Mouse (Mus musculus) midbrain, postnatal 0 days (tissue): ENCODE results near the gene Raver1. TPM values are rescaled to one million over a fixed set of nuclear protein-coding genes. Genes with fewer than 3 reads are reported as not detected.

Experiments
- ATAC-seq: fragments of 200-750 bp; cut with Nextera tagmentation; 2 replicates; pipeline ENCODE4 v1.8.0; 2017; ENCODE audit warnings: moderate number of reproducible peaks, mild to moderate bottlenecking, moderate TSS enrichment, moderate library complexity; ENCODE audit not compliant: low FRiP score
- DNase-seq: peaks from one replicate; pipeline ENCODE4 v3.0.0-alpha.2; 2015; ENCODE audit warnings: low spot score
- H3K27ac ChIP-seq: fragments of 300-500 bp; sonication (generic); 2 replicates; pipeline ENCODE4 v1.5.1; 2014; ENCODE audit warnings: low read depth, mild to moderate bottlenecking, low read length, mixed read lengths
- H3K27me3 ChIP-seq: fragments of 300-500 bp; sonication (generic); 2 replicates; pipeline ENCODE4 v1.6.1; 2014; ENCODE audit warnings: low read length, control low read depth, mixed read lengths; ENCODE audit not compliant: insufficient read depth
- H3K36me3 ChIP-seq: fragments of 300-500 bp; sonication (generic); 2 replicates; pipeline ENCODE4 v1.6.1; 2014; ENCODE audit warnings: low read length, control low read depth, mixed read lengths; ENCODE audit not compliant: insufficient read depth
- H3K4me1 ChIP-seq: fragments of 300-500 bp; sonication (generic); 2 replicates; pipeline ENCODE4 v1.6.1; 2014; ENCODE audit warnings: mild to moderate bottlenecking, control low read depth, antibody characterized with exemption, low read length, mixed read lengths; ENCODE audit not compliant: insufficient read depth
- H3K4me2 ChIP-seq: fragments of 300-500 bp; sonication (generic); 2 replicates; pipeline ENCODE4 v1.6.1; 2014; ENCODE audit warnings: low read depth, mild to moderate bottlenecking, low read length, mixed read lengths; ENCODE audit not compliant: poor library complexity, severe bottlenecking
- H3K4me3 ChIP-seq: fragments of 300-500 bp; sonication (generic); 2 replicates; pipeline ENCODE4 v1.5.1; 2014; ENCODE audit warnings: low read depth, mild to moderate bottlenecking, low read length, moderate library complexity
- H3K9ac ChIP-seq: fragments of 300-500 bp; sonication (generic); replicated peaks from 2 replicates; pipeline ENCODE4 v1.6.1; 2014; ENCODE audit warnings: mild to moderate bottlenecking, low read length, moderate library complexity, mixed read lengths; ENCODE audit not compliant: poor library complexity, severe bottlenecking
- H3K9me3 ChIP-seq: fragments of 300-500 bp; sonication (generic); 2 replicates; pipeline ENCODE4 v1.6.1; 2016; ENCODE audit warnings: low read length, control low read depth
- CTCF ChIP-seq: IDR thresholded peaks from 2 replicates; pipeline ENCODE4 v1.5.1; 2016; ENCODE audit warnings: antibody characterized with exemption, mild to moderate bottlenecking
- WGBS: fragments of 180-500 bp; shearing (Covaris S2); extraction: QIAGEN DNeasy Blood & Tissue Kit; methylation state at CpG from one replicate; pipeline ENCODE4 v1.1.7; 2014; 5-methylcytosine and 5-hydroxymethylcytosine counted together
- polyA plus RNA-seq: library from polyadenylated mRNA; unstranded; fragments of >200 nt; fragmentation: Nextera tagmentation; extraction: Ambion mirVana; gene quantifications from 2 replicates; pipeline ENCODE4 v1.2.1, GENCODE M21; 2015
- total RNA-seq: library from RNA; depleted of rRNA; stranded (reverse); fragments of >200 nt; gene quantifications from 2 replicates; pipeline ENCODE4 v1.2.3, GENCODE M21; 2014

Raver1 gene
- total and polyA plus RNA-seq, 2 experiments from 2014 or later, result 20.2 to 41.0 TPM

GRCm38 (mm10) chr9:21113751-21114150 lies 21.9 kb upstream of the Raver1 start:
- Histone ChIP-seq H3K36me3 (peaks cover 17% of the 10 kb centered on the region), H3K27me3 (no peaks in the 10 kb centered on the region), H3K9ac (no peak overlapping the region), H3K4me2 (no peak overlapping the region), H3K4me3 (no peak overlapping the region), H3K9me3 (no peaks in the 10 kb centered on the region), H3K27ac (no peak overlapping the region), H3K4me1 (no peaks in the 10 kb centered on the region)
- DNase-seq, result no peak
- no peak for ATAC-seq
- no peak for TF ChIP-seq CTCF
- WGBS, result 86% methylated on average over 6 of the region's 6 CpGs

DNA sequence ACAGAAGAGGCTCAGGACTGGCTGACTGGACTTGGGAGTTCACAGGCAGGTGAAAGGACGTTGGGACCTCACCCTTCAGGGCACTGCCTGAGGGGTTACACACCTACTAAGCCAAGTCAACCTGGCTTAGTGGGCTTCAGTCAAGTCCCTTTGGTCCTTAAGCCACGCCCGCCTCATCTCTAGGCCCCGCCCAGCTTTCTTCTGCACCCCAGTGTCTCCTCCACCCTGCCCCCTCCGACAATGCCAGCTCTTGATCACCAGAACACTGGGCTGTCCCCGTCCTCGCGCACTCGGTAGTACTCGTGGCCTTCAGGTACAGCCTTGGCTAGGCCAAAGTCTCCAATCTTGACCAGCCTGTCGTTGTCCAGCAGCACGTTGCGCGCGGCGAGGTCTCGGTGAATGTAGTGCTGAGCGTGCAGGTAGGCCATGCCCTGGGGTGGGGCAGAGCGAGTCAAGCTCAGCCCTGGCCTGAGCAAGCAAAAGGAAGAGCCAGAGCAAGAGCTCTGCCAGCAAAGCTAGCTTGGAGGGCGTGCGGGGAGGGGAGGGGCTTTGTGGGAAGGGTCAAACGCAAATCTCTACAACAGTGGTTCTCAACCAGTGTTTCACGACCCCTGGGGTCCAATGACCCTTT lies 15.9 kb upstream of the Raver1 start:
- no peak for ATAC-seq
- H3K4me3 ChIP-seq, result no peak overlapping the region
- DNase-seq, result no peak
- H3K27me3 ChIP-seq, result no peaks in the 10 kb centered on the region
- H3K4me2 ChIP-seq, result no peak overlapping the region
- peaks cover 9% of the 10 kb centered on the region for H3K36me3 ChIP-seq
- TF ChIP-seq CTCF, result no peak
- WGBS, result 44% methylated on average over 23 of the region's 23 CpGs
- H3K27ac ChIP-seq, result no peak overlapping the region
- H3K4me1 ChIP-seq, result no peaks in the 10 kb centered on the region
- H3K9me3 ChIP-seq, result no peaks in the 10 kb centered on the region
- no peak overlapping the region for H3K9ac ChIP-seq

DNA sequence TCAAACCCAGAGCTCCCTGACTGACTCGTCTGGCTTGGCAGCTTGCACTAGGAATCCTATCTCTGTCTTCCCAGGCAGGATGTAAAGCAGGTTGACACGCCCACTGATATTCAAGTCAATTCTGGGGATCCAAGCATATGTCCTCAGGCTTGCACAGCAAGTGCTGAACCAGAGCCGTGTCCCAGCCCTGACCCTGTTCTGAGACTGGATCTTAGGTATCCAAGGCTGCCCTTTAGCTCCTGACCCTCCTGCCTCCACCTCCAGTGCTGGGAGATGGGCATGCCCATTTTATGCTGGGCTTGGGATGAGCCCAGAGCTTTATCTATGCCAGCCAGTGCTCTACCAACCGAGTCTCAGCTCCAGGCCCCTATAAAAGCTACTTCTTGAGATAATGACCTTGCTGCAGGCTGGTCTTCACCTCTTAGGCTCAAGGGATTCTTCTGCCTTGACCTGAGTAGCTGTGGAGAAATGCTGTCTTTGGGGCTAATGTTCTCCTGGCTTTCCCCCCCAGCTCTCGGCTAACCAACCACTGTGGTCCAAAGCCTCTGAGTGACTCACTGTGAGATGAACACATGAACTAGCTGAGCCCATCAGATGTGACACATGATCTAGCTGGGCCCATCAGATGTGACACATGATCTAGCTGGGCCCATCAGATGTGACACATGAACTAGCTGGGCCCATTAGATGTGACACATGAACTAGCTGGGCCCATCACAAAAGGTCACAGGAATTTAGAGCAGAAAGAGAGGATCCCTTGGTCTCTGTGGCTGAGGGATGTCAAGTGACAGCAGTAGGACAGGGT lies 14.2 kb upstream of the Raver1 start:
- no peak overlapping the region for H3K9ac ChIP-seq
- no peak for ATAC-seq
- WGBS, result 81% methylated on average over 5 of the region's 5 CpGs
- no peaks in the 10 kb centered on the region for H3K27me3 ChIP-seq
- DNase-seq, result no peak
- H3K36me3 ChIP-seq, result peaks cover 9% of the 10 kb centered on the region
- H3K9me3 ChIP-seq, result no peaks in the 10 kb centered on the region
- no peak overlapping the region for H3K4me2 ChIP-seq
- H3K4me3 ChIP-seq, result no peak overlapping the region
- no peaks in the 10 kb centered on the region for H3K4me1 ChIP-seq
- H3K27ac ChIP-seq, result no peak overlapping the region
- no peak for TF ChIP-seq CTCF

- Histone ChIP-seq H3K4me2 (no peak overlapping the region), H3K36me3 (peaks cover 7% of the 10 kb centered on the region), H3K27me3 (no peaks in the 10 kb centered on the region), H3K9ac (no peak overlapping the region), H3K4me3 (no peak overlapping the region), H3K9me3 (no peaks in the 10 kb centered on the region), H3K27ac (no peak overlapping the region), H3K4me1 (no peaks in the 10 kb centered on the region)
- TF ChIP-seq CTCF, result no peak
- no peak for DNase-seq
- ATAC-seq, result no peak
- WGBS, result 84% methylated on average over 6 of the region's 6 CpGs
Observed at GRCm38 (mm10) chr9:21104814-21105213, 13.0 kb upstream of the Raver1 start.

DNA sequence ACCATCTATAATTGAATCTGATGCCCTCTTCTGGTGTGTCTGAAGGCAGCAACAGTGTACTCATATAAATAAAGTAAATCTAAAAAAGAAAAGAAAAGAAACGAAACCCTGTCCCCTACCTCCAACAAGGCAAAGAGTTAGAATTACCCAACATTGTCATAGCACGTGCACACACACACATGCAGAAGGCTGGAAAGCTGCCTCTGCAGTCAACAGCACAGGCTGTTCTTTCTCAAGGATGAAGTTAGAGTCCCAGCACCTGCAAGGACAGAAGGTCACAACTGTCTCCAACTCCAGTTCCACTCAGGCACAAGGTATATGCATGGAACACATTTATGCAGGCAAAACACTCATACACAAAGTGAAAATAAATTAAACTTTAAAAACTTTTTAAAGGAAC lies 10.3 kb upstream of the Raver1 start:
- TF ChIP-seq CTCF, result no peak
- ATAC-seq, result no peak
- Histone ChIP-seq H3K9me3 (no peaks in the 10 kb centered on the region), H3K36me3 (no peaks in the 10 kb centered on the region), H3K27me3 (no peaks in the 10 kb centered on the region), H3K4me3 (no peak overlapping the region), H3K27ac (no peak overlapping the region), H3K4me1 (no peaks in the 10 kb centered on the region), H3K4me2 (no peak overlapping the region), H3K9ac (no peak overlapping the region)
- 97% methylated on average over 2 of the region's 2 CpGs for WGBS
- no peak for DNase-seq

DNA sequence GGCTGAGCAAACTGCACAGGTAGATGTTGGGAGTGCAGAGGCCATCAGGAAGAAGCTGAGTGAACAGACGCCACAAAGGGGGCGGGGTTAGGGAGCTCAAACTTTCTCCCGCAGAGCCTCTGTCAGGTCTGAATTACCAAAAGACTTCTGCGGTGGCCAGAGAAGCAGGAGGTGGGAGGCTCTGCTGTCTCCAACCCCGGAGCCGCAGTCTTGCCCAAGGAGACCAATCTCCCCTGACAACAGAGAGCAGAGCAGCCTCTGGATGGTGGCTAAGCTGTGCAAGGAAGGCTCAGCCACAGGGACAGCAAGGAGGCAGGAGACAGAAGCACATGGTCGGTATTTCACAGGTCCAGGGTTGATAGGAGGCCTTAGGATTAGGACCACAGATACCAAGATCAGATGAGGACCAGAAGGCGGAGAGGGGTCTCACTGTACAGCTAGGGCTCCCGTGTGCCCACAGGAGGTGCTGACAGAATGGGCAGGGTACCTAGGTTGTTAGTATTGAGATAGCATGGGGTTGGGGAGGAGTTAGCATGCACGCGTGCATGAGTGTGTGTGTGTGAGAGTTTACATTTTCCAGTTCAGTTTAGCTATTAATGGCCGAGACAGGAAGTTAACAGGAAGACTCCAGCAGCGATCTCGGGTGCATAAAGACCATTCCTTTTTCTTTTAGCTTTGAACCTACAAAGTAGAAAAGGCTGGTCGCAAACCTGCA lies 8.8 kb upstream of the Raver1 start:
- no peak for ATAC-seq
- no peak for DNase-seq

More for the DNA sequence above, 8.8 kb upstream of the Raver1 start:
- Histone ChIP-seq H3K9ac (no peak overlapping the region), H3K27ac (no peak overlapping the region), H3K9me3 (no peaks in the 10 kb centered on the region), H3K27me3 (no peaks in the 10 kb centered on the region), H3K4me1 (no peaks in the 10 kb centered on the region), H3K4me3 (no peak overlapping the region), H3K36me3 (no peaks in the 10 kb centered on the region), H3K4me2 (no peak overlapping the region)
- WGBS, result 29% methylated on average over 15 of the region's 15 CpGs
- TF ChIP-seq CTCF, result no peak
